Mouse (Mus musculus): ENCODE results near the gene Gm2696. TPM values are rescaled to one million over a fixed set of nuclear protein-coding genes. Genes with fewer than 3 reads are reported as not detected.

Gene Gm2696
- polyA plus RNA-seq, 1 experiment from 2014 or later = not detected

- H3K4me1 ChIP-seq (ENCODE audit: control insufficient read depth, insufficient read depth, low read length) = no peaks in the 10 kb centered on the region
- no peaks in the 10 kb centered on the region for H3K27me3 ChIP-seq (replicated peaks; ENCODE audit: control insufficient read depth, insufficient read depth, low read length)
- no peak for DNase-seq (ENCODE audit: low spot score)
- H3K4me3 ChIP-seq (ENCODE audit: low read depth, low read length) = no peak within 1 kb of the TSS
- ATAC-seq = no peak
- H3K9ac ChIP-seq (ENCODE audit: low read length) = no peak within 1 kb of the TSS
- WGBS = 76% methylated on average over 6 of the region's 6 CpGs
- H3K4me2 ChIP-seq (ENCODE audit: low read length) = no peak within 1 kb of the TSS
- 0 out of 2 replicates have a peak, but pooled peaks cover 3% of the 10 kb centered on the region for H3K9me3 ChIP-seq (replicated peaks; ENCODE audit: control insufficient read depth, low read length)
- no peak within 1 kb of the TSS for H3K27ac ChIP-seq (ENCODE audit: low read depth, low read length)
- no peaks in the 10 kb centered on the region for H3K36me3 ChIP-seq (ENCODE audit: control insufficient read depth, insufficient read depth, low read length)
Observed at GRCm38 (mm10) chr10:77826951-77827350, 12.5 kb downstream of the Gm2696 start, which contains the start of gene Krtap10-4. Gene Krtap10-4, minus strand, starts transcription at chr10:77827095.

GRCm38 (mm10) chr10:77835647-77836046 lies 21.2 kb downstream of the Gm2696 start, which contains the start of gene Krtap10-10:
Gene Krtap10-10, plus strand, starts transcription at chr10:77835947.
- H3K27me3 ChIP-seq (replicated peaks; ENCODE audit: control insufficient read depth, insufficient read depth, low read length) = no peaks in the 10 kb centered on the region
- no peak within 1 kb of the TSS for H3K4me3 ChIP-seq (ENCODE audit: low read depth, low read length)
- no peaks in the 10 kb centered on the region for H3K9me3 ChIP-seq (replicated peaks; ENCODE audit: control insufficient read depth, low read length)
- no peak within 1 kb of the TSS for H3K4me2 ChIP-seq (ENCODE audit: low read length)
- ATAC-seq (no peak), DNase-seq (ENCODE audit: low spot score) (no peak)
- no peak within 1 kb of the TSS for H3K27ac ChIP-seq (ENCODE audit: low read depth, low read length)
- no peak within 1 kb of the TSS for H3K9ac ChIP-seq (ENCODE audit: low read length)
- 64% methylated on average over 9 of the region's 9 CpGs for WGBS
- no peaks in the 10 kb centered on the region for H3K4me1 ChIP-seq (ENCODE audit: control insufficient read depth, insufficient read depth, low read length)
- H3K36me3 ChIP-seq (ENCODE audit: control insufficient read depth, insufficient read depth, low read length) = no peaks in the 10 kb centered on the region

GRCm38 (mm10) chr10:77839006-77839405 lies 24.5 kb downstream of the Gm2696 start:
- Histone ChIP-seq H3K4me3 (ENCODE audit: low read depth, low read length) (no peak overlapping the region), H3K27me3 (replicated peaks; ENCODE audit: control insufficient read depth, insufficient read depth, low read length) (no peaks in the 10 kb centered on the region), H3K9ac (ENCODE audit: low read length) (no peak overlapping the region), H3K36me3 (ENCODE audit: control insufficient read depth, insufficient read depth, low read length) (no peaks in the 10 kb centered on the region), H3K27ac (ENCODE audit: low read depth, low read length) (no peak overlapping the region), H3K9me3 (replicated peaks; ENCODE audit: control insufficient read depth, low read length) (peaks cover under 1% of the 10 kb centered on the region; the same call in 1 of the 2 replicates), H3K4me1 (ENCODE audit: control insufficient read depth, insufficient read depth, low read length) (no peaks in the 10 kb centered on the region), H3K4me2 (ENCODE audit: low read length) (no peak overlapping the region)
- DNase-seq (ENCODE audit: low spot score) = no peak
- no peak for ATAC-seq
- WGBS = 82% methylated on average over 6 of the region's 6 CpGs

GRCm38 (mm10) chr10:77846503-77846902 lies 32.0 kb downstream of the Gm2696 start, which contains the start of gene Gm36176:
Gene Gm36176, plus strand, starts transcription at chr10:77846803.
- WGBS = 78% methylated on average over 3 of the region's 3 CpGs
- Histone ChIP-seq H3K4me2 (ENCODE audit: low read length) (no peak within 1 kb of the TSS), H3K36me3 (ENCODE audit: control insufficient read depth, insufficient read depth, low read length) (no peaks in the 10 kb centered on the region), H3K4me3 (ENCODE audit: low read depth, low read length) (no peak within 1 kb of the TSS), H3K27me3 (replicated peaks; ENCODE audit: control insufficient read depth, insufficient read depth, low read length) (no peaks in the 10 kb centered on the region), H3K9ac (ENCODE audit: low read length) (no peak within 1 kb of the TSS), H3K9me3 (replicated peaks; ENCODE audit: control insufficient read depth, low read length) (peaks cover 5% of the 10 kb centered on the region; the same call in 1 of the 2 replicates), H3K4me1 (ENCODE audit: control insufficient read depth, insufficient read depth, low read length) (no peaks in the 10 kb centered on the region), H3K27ac (ENCODE audit: low read depth, low read length) (no peak within 1 kb of the TSS)
- ATAC-seq (no peak), DNase-seq (ENCODE audit: low spot score) (no peak)

GRCm38 (mm10) chr10:77846961-77847360 lies 32.5 kb downstream of the Gm2696 start:
- no peaks in the 10 kb centered on the region for H3K27me3 ChIP-seq (replicated peaks; ENCODE audit: control insufficient read depth, insufficient read depth, low read length)
- WGBS = 16% methylated on average over 2 of the region's 2 CpGs
- no peaks in the 10 kb centered on the region for H3K4me1 ChIP-seq (ENCODE audit: control insufficient read depth, insufficient read depth, low read length)
- H3K27ac ChIP-seq (ENCODE audit: low read depth, low read length) = no peak overlapping the region
- H3K9me3 ChIP-seq (replicated peaks; ENCODE audit: control insufficient read depth, low read length) = peaks cover 5% of the 10 kb centered on the region; the same call in 1 of the 2 replicates
- DNase-seq (ENCODE audit: low spot score) (no peak), ATAC-seq (no peak)
- H3K4me2 ChIP-seq (ENCODE audit: low read length) = no peak overlapping the region
- H3K36me3 ChIP-seq (ENCODE audit: control insufficient read depth, insufficient read depth, low read length) = no peaks in the 10 kb centered on the region
- H3K4me3 ChIP-seq (ENCODE audit: low read depth, low read length) = no peak overlapping the region
- no peak overlapping the region for H3K9ac ChIP-seq (ENCODE audit: low read length)

GRCm38 (mm10) chr10:77847538-77847937 lies 33.1 kb downstream of the Gm2696 start:
- Histone ChIP-seq H3K27ac (ENCODE audit: low read depth, low read length) (no peak overlapping the region), H3K9ac (ENCODE audit: low read length) (no peak overlapping the region), H3K4me3 (ENCODE audit: low read depth, low read length) (no peak overlapping the region), H3K36me3 (ENCODE audit: control insufficient read depth, insufficient read depth, low read length) (no peaks in the 10 kb centered on the region), H3K27me3 (replicated peaks; ENCODE audit: control insufficient read depth, insufficient read depth, low read length) (no peaks in the 10 kb centered on the region), H3K4me1 (ENCODE audit: control insufficient read depth, insufficient read depth, low read length) (no peaks in the 10 kb centered on the region), H3K4me2 (ENCODE audit: low read length) (no peak overlapping the region), H3K9me3 (replicated peaks; ENCODE audit: control insufficient read depth, low read length) (peaks cover 5% of the 10 kb centered on the region; the same call in 1 of the 2 replicates)
- ATAC-seq (no peak), DNase-seq (ENCODE audit: low spot score) (no peak)
- WGBS = 82% methylated on average over 2 of the region's 2 CpGs

- no peak within 1 kb of the TSS for H3K9ac ChIP-seq (ENCODE audit: low read length)
- no peak for ATAC-seq
- no peaks in the 10 kb centered on the region for H3K27me3 ChIP-seq (replicated peaks; ENCODE audit: control insufficient read depth, insufficient read depth, low read length)
- no peak within 1 kb of the TSS for H3K4me3 ChIP-seq (ENCODE audit: low read depth, low read length)
- H3K4me1 ChIP-seq (ENCODE audit: control insufficient read depth, insufficient read depth, low read length) = no peaks in the 10 kb centered on the region
- WGBS = 65% methylated on average over 9 of the region's 9 CpGs
- H3K36me3 ChIP-seq (ENCODE audit: control insufficient read depth, insufficient read depth, low read length) = no peaks in the 10 kb centered on the region
- no peaks in the 10 kb centered on the region for H3K9me3 ChIP-seq (replicated peaks; ENCODE audit: control insufficient read depth, low read length)
- no peak within 1 kb of the TSS for H3K4me2 ChIP-seq (ENCODE audit: low read length)
- no peak for DNase-seq (ENCODE audit: low spot score)
- no peak within 1 kb of the TSS; the same call in 1 of the 2 replicates for H3K27ac ChIP-seq (ENCODE audit: low read depth, low read length)
Observed at GRCm38 (mm10) chr10:77852559-77852958, 38.1 kb downstream of the Gm2696 start, which contains the start of gene Gm10318. Gene Gm10318, plus strand, starts transcription at chr10:77852859.

GRCm38 (mm10) chr10:77861675-77862074 lies 47.2 kb downstream of the Gm2696 start, which contains the start of gene Gm3285:
Gene Gm3285, plus strand, starts transcription at chr10:77861975.
- no peak for ATAC-seq
- no peak for DNase-seq (ENCODE audit: low spot score)
- WGBS = 44% methylated on average over 7 of the region's 7 CpGs

GRCm38 (mm10) chr10:77864067-77864761 lies 49.7 kb downstream of the Gm2696 start:
- Histone ChIP-seq H3K27me3 (replicated peaks; ENCODE audit: control insufficient read depth, insufficient read depth, low read length) (no peaks in the 10 kb centered on the region), H3K9ac (ENCODE audit: low read length) (no peak overlapping the region), H3K4me2 (ENCODE audit: low read length) (peak overlapping the region; percentile 24), H3K9me3 (replicated peaks; ENCODE audit: control insufficient read depth, low read length) (no peaks in the 10 kb centered on the region), H3K36me3 (ENCODE audit: control insufficient read depth, insufficient read depth, low read length) (no peaks in the 10 kb centered on the region), H3K4me1 (ENCODE audit: control insufficient read depth, insufficient read depth, low read length) (no peaks in the 10 kb centered on the region), H3K4me3 (ENCODE audit: low read depth, low read length) (no peak overlapping the region), H3K27ac (ENCODE audit: low read depth, low read length) (no peak overlapping the region)
- DNase-seq (ENCODE audit: low spot score) (peak; percentile 11), ATAC-seq (peak; percentile 55)
- 44% methylated on average over 14 of the region's 14 CpGs for WGBS

More at GRCm38 (mm10) chr10:77861675-77862074, 47.2 kb downstream of the Gm2696 start, which contains the start of gene Gm3285:
- no peak within 1 kb of the TSS for H3K4me2 ChIP-seq (ENCODE audit: low read length)
- H3K27ac ChIP-seq (ENCODE audit: low read depth, low read length) = no peak within 1 kb of the TSS
- no peaks in the 10 kb centered on the region for H3K4me1 ChIP-seq (ENCODE audit: control insufficient read depth, insufficient read depth, low read length)
- H3K27me3 ChIP-seq (replicated peaks; ENCODE audit: control insufficient read depth, insufficient read depth, low read length) = no peaks in the 10 kb centered on the region
- H3K9me3 ChIP-seq (replicated peaks; ENCODE audit: control insufficient read depth, low read length) = no peaks in the 10 kb centered on the region
- no peaks in the 10 kb centered on the region for H3K36me3 ChIP-seq (ENCODE audit: control insufficient read depth, insufficient read depth, low read length)
- H3K9ac ChIP-seq (ENCODE audit: low read length) = no peak within 1 kb of the TSS
- H3K4me3 ChIP-seq (ENCODE audit: low read depth, low read length) = no peak within 1 kb of the TSS
